Comparison of ENCODE assay signal across 14 mouse cellular contexts in genomic region chr7:101965606-101966005, GRCm38 (mm10). TPM values are rescaled to one million over a fixed set of nuclear protein-coding genes. Genes with fewer than 3 reads are reported as not detected.
DNase-seq lines count a peak whose midpoint lies in the region; ATAC-seq and TF ChIP-seq lines count a peak whose summit lies in the region.
"Had no signal": no experiment of that assay in that cellular context is flagged by ENCODE, and none has a peak within 500 bp of the region (broad histone marks: within the 10 kb centered on the region; RNA-seq: fewer than 3 reads in every experiment).

No protein-coding gene starts in this region.

- no peak for TF ChIP-seq CTCF in thymus, adult 2 months (IDR thresholded peaks at IDR 0.05; ENCODE audit: borderline replicate concordance, control insufficient read depth, extremely low read depth, insufficient read depth, low read length, poor library complexity)

- WGBS in thymus, adult 2 months = 27% methylated on average over 2 of the region's 2 CpGs
- 32% methylated on average over 2 of the region's 2 CpGs for WGBS in liver, embryonic 16.5 days (ENCODE audit: insufficient replicate concordance)
- 60% methylated on average over 2 of the region's 2 CpGs for WGBS in heart, embryonic 11.5 days (ENCODE audit: insufficient replicate concordance)

- no peaks in the 10 kb centered on the region for H3K27me3 ChIP-seq in thymus, adult 2 months (ENCODE audit: control insufficient read depth, insufficient read depth, low read length)
- no peaks in the 10 kb centered on the region for H3K27me3 ChIP-seq in liver, embryonic 16.5 days (ENCODE audit: control insufficient read depth, insufficient read depth, low read depth, low read length)
- no peaks in the 10 kb centered on the region for H3K27me3 ChIP-seq in heart, embryonic 11.5 days (ENCODE audit: control insufficient read depth, insufficient read depth, low read length)

- no peak overlapping the region for H3K9ac ChIP-seq in liver, embryonic 16.5 days (ENCODE audit: low read depth, low read length)
- H3K9ac ChIP-seq in heart, embryonic 11.5 days (ENCODE audit: low read depth, low read length) = no peak overlapping the region

- no peak overlapping the region for H3K4me2 ChIP-seq in liver, embryonic 16.5 days (ENCODE audit: low read depth, low read length)
- H3K4me2 ChIP-seq in heart, embryonic 11.5 days = no peak overlapping the region

- H3K36me3 ChIP-seq in thymus, adult 2 months (ENCODE audit: control insufficient read depth, insufficient read depth, low read length) = no peaks in the 10 kb centered on the region
- no peaks in the 10 kb centered on the region for H3K36me3 ChIP-seq in liver, embryonic 16.5 days (ENCODE audit: control insufficient read depth, insufficient read depth)
- no peaks in the 10 kb centered on the region for H3K36me3 ChIP-seq in heart, embryonic 11.5 days (ENCODE audit: control insufficient read depth, insufficient read depth, low read length)

- DNase-seq in thymus, adult 2 months = peak; percentile 41
- DNase-seq in thymus, postnatal 10 days (ENCODE audit: low spot score in 2 of 2) = no peak
- DNase-seq in c-Kit-positive CD71-positive TER-119-negative erythroid progenitor cells, embryonic 14.5 days (ENCODE audit: low read depth) = peak; percentile 32
- peak; percentile 42 for DNase-seq in yolk sac, embryonic 10.5 days (ENCODE audit: low spot score)
- no peak for DNase-seq in adrenal gland, postnatal 4 days (ENCODE audit: low spot score in 2 of 2)
- DNase-seq in kidney, postnatal 14 days = no peak
- DNase-seq: cerebellum, postnatal 10 days; left cerebral cortex, postnatal 4 days; retina, postnatal 1 day had no signal

- ATAC-seq in liver, embryonic 16.5 days (ENCODE audit: low read depth) = peak; percentile 36
- no peak for ATAC-seq in heart, embryonic 11.5 days (replicated peaks; ENCODE audit: insufficient number of reproducible peaks, low FRiP score, low TSS enrichment)
- ATAC-seq: hindbrain, postnatal 0 days had no signal

- no peaks in the 10 kb centered on the region for H3K9me3 ChIP-seq in liver, embryonic 16.5 days (replicated peaks; ENCODE audit: control insufficient read depth, low read length)
- no peaks in the 10 kb centered on the region for H3K9me3 ChIP-seq in heart, embryonic 11.5 days (replicated peaks; ENCODE audit: control insufficient read depth, low read length)

- H3K4me3 ChIP-seq in thymus, adult 2 months (ENCODE audit: control insufficient read depth, insufficient read depth, low read length) = no peak overlapping the region
- no peak overlapping the region for H3K4me3 ChIP-seq in liver, embryonic 16.5 days (ENCODE audit: low read depth, low read length)
- no peak overlapping the region for H3K4me3 ChIP-seq in heart, embryonic 11.5 days (ENCODE audit: low read depth, low read length)

- no peak overlapping the region for H3K27ac ChIP-seq in thymus, adult 2 months (ENCODE audit: control insufficient read depth, insufficient read depth, low read length)
- peak overlapping the region; percentile 33; the same call in 1 of the 2 replicates for H3K27ac ChIP-seq in liver, embryonic 16.5 days (ENCODE audit: low read length)
- H3K27ac ChIP-seq in heart, embryonic 11.5 days (ENCODE audit: low read depth, low read length) = no peak overlapping the region
- H3K27ac ChIP-seq: hindbrain, postnatal 0 days had no signal

- peaks cover 6% of the 10 kb centered on the region for H3K4me1 ChIP-seq in thymus, adult 2 months (replicated peaks; ENCODE audit: control insufficient read depth, insufficient read depth, low read length)
- H3K4me1 ChIP-seq in liver, embryonic 16.5 days (ENCODE audit: control insufficient read depth, low read depth, low read length) = peaks cover 32% of the 10 kb centered on the region
- peaks cover 14% of the 10 kb centered on the region for H3K4me1 ChIP-seq in heart, embryonic 11.5 days (ENCODE audit: control insufficient read depth, insufficient read depth, low read length)

- TF ChIP-seq POLR2A in thymus, adult 2 months (IDR thresholded peaks at IDR 0.05; ENCODE audit: control insufficient read depth, extremely low read depth, insufficient read depth, low read length, poor library complexity) = no peak

RNA-seq across cellular contexts. Expression of gene Numa1, which starts 31.7 kb away (rescaled TPM):
- 166 and 186 TPM in 2 replicates for polyA plus RNA-seq in thymus, adult 2 months (2012; rRNA removed)
- polyA plus RNA-seq in liver, embryonic 16.5 days (2015; fragmentation: Nextera tagmentation; extraction: Ambion mirVana) = 32.1 and 32.5 TPM in 2 replicates
- 100 to 1,000 TPM; 179 to 203 TPM for total RNA-seq in adrenal gland, postnatal 4 days (2021)
- polyA plus RNA-seq in heart, embryonic 11.5 days (2014; fragmentation: Nextera tagmentation; extraction: Ambion mirVana) = 58.0 and 64.1 TPM in 2 replicates

RNA-seq across cellular contexts. Expression of gene Lrrc51, which starts 31.9 kb away (rescaled TPM):
- 4.0 and 6.2 TPM in 2 replicates for polyA plus RNA-seq in thymus, adult 2 months (2012; rRNA removed)
- polyA plus RNA-seq in liver, embryonic 16.5 days (2015; fragmentation: Nextera tagmentation; extraction: Ambion mirVana) = 1.3 and 2.1 TPM in 2 replicates
- 1 to 10 TPM; 6.1 to 8.3 TPM for total RNA-seq in adrenal gland, postnatal 4 days (2021)
- polyA plus RNA-seq in heart, embryonic 11.5 days (2014; fragmentation: Nextera tagmentation; extraction: Ambion mirVana) = 5.3 and 6.5 TPM in 2 replicates

RNA-seq across cellular contexts. Expression of gene Il18bp, which starts 52.9 kb away (rescaled TPM):
- 57.9 and 80.7 TPM in 2 replicates for polyA plus RNA-seq in thymus, adult 2 months (2012; rRNA removed)
- polyA plus RNA-seq in liver, embryonic 16.5 days (2015; fragmentation: Nextera tagmentation; extraction: Ambion mirVana) = 32.7 and 32.8 TPM in 2 replicates
- 10 to 100 TPM; 11.5 to 11.6 TPM for total RNA-seq in adrenal gland, postnatal 4 days (2021)
- 1.4 and 1.7 TPM in 2 replicates for polyA plus RNA-seq in heart, embryonic 11.5 days (2014; fragmentation: Nextera tagmentation; extraction: Ambion mirVana)

RNA-seq across cellular contexts. Expression of gene Tomt, which starts 59.4 kb away (rescaled TPM):
- 0.08 and 0.20 TPM in 2 replicates for polyA plus RNA-seq in thymus, adult 2 months (2012; rRNA removed)
- 0.25 and 0.31 TPM in 2 replicates for polyA plus RNA-seq in liver, embryonic 16.5 days (2015; fragmentation: Nextera tagmentation; extraction: Ambion mirVana)
- total RNA-seq in adrenal gland, postnatal 4 days (2021) = not detected
- polyA plus RNA-seq in heart, embryonic 11.5 days (2014; fragmentation: Nextera tagmentation; extraction: Ambion mirVana) = 0.10 and 0.61 TPM in 2 replicates
- total RNA-seq: adrenal gland, postnatal 36 days; left cerebral cortex, postnatal 4 days had no signal
- polyA plus RNA-seq: heart, embryonic 16.5 days had no signal

RNA-seq across cellular contexts. Expression of gene Lamtor1, which starts 59.9 kb away (rescaled TPM):
- 235 and 239 TPM in 2 replicates for polyA plus RNA-seq in thymus, adult 2 months (2012; rRNA removed)
- 63.7 TPM in 2 replicates for polyA plus RNA-seq in liver, embryonic 16.5 days (2015; fragmentation: Nextera tagmentation; extraction: Ambion mirVana)
- total RNA-seq in adrenal gland, postnatal 4 days (2021) = 100 to 1,000 TPM; 101 to 116 TPM
- 137 and 146 TPM in 2 replicates for polyA plus RNA-seq in heart, embryonic 11.5 days (2014; fragmentation: Nextera tagmentation; extraction: Ambion mirVana)

Comparison
In these comparisons a context has a peak if more than half of its experiments do, and no peak if none do; other contexts are left out.
1. DNase-seq: peak in thymus, adult 2 months (single experiment), c-Kit-positive CD71-positive TER-119-negative erythroid progenitor cells, embryonic 14.5 days (single experiment) and yolk sac, embryonic 10.5 days (single experiment); none in thymus, postnatal 10 days (0 of 2), adrenal gland, postnatal 4 days (0 of 2) and kidney, postnatal 14 days (single experiment).
2. RNA of gene Il18bp, which starts 52.9 kb away (polyA plus RNA-seq): 57.9 to 80.7 TPM in thymus, adult 2 months and 32.7 to 32.8 TPM in liver, embryonic 16.5 days; 1.4 to 1.7 TPM in heart, embryonic 11.5 days; every median in the first group is over 10 times any median in the second.